Mouse (Mus musculus): ENCODE data around the gene Tcf12.
A peak's percentile ranks its signal among the peaks of the same experiment; 100 is the strongest.

The Tcf12 gene

GRCm38 (mm10) chr9:71982826-71983225 is 128.8 kb downstream of the Tcf12 start:
- DNase-seq (ENCODE audit: low read depth, low spot score): no peak

GRCm38 (mm10) chr9:71981071-71981470 is 130.6 kb downstream of the Tcf12 start:
- DNase-seq (ENCODE audit: low read depth, low spot score): no peak

GRCm38 (mm10) chr9:71980579-71980978 is 131.1 kb downstream of the Tcf12 start:
- DNase-seq (ENCODE audit: low read depth, low spot score): no peak

GRCm38 (mm10) chr9:71978886-71979285 is 132.8 kb downstream of the Tcf12 start:
- no peak for DNase-seq (ENCODE audit: low read depth, low spot score)

GRCm38 (mm10) chr9:71976034-71976433 is 135.6 kb downstream of the Tcf12 start:
- DNase-seq (ENCODE audit: low read depth, low spot score): peak; percentile 93

GRCm38 (mm10) chr9:71975141-71975540 is 136.5 kb downstream of the Tcf12 start:
- DNase-seq (ENCODE audit: low read depth, low spot score): no peak

GRCm38 (mm10) chr9:71974541-71974959 is 137.1 kb downstream of the Tcf12 start:
- DNase-seq (ENCODE audit: low read depth, low spot score): no peak

GRCm38 (mm10) chr9:71964039-71964438 is 147.6 kb downstream of the Tcf12 start:
- no peak for DNase-seq (ENCODE audit: low read depth, low spot score)

GRCm38 (mm10) chr9:71960026-71960396 is 151.7 kb downstream of the Tcf12 start:
- no peak for DNase-seq (ENCODE audit: low read depth, low spot score)

- no peak for DNase-seq (ENCODE audit: low read depth, low spot score)
Observed at GRCm38 (mm10) chr9:71959259-71960025, 152.2 kb downstream of the Tcf12 start.

GRCm38 (mm10) chr9:71953217-71953616 is 158.5 kb downstream of the Tcf12 start:
- no peak for DNase-seq (ENCODE audit: low read depth, low spot score)

GRCm38 (mm10) chr9:71952621-71953076 is 159.0 kb downstream of the Tcf12 start:
- peak; percentile 82 for DNase-seq (ENCODE audit: low read depth, low spot score)

- DNase-seq (ENCODE audit: low read depth, low spot score): peak; percentile 58
Observed at GRCm38 (mm10) chr9:71951926-71952325, 159.7 kb downstream of the Tcf12 start.

- peak; percentile 88 for DNase-seq (ENCODE audit: low read depth, low spot score)
Observed at GRCm38 (mm10) chr9:71951341-71951740, 160.3 kb downstream of the Tcf12 start.

GRCm38 (mm10) chr9:71944801-71945200 is 166.9 kb downstream of the Tcf12 start:
- no peak for DNase-seq (ENCODE audit: low read depth, low spot score)

- no peak for DNase-seq (ENCODE audit: low read depth, low spot score)
Observed at GRCm38 (mm10) chr9:71942424-71942823, 169.2 kb downstream of the Tcf12 start.

GRCm38 (mm10) chr9:71940016-71940415 is 171.7 kb downstream of the Tcf12 start:
- no peak for DNase-seq (ENCODE audit: low read depth, low spot score)

- no peak for DNase-seq (ENCODE audit: low read depth, low spot score)
Observed at GRCm38 (mm10) chr9:71936199-71936598, 175.5 kb downstream of the Tcf12 start.

GRCm38 (mm10) chr9:71934833-71935232 is 176.8 kb downstream of the Tcf12 start:
- DNase-seq (ENCODE audit: low read depth, low spot score): no peak

- no peak for DNase-seq (ENCODE audit: low read depth, low spot score)
Observed at GRCm38 (mm10) chr9:71931965-71932364, 179.7 kb downstream of the Tcf12 start.

GRCm38 (mm10) chr9:71931358-71931715 is 180.3 kb downstream of the Tcf12 start:
- DNase-seq (ENCODE audit: low read depth, low spot score): no peak

GRCm38 (mm10) chr9:71930431-71931357 is 181.0 kb downstream of the Tcf12 start:
- DNase-seq (ENCODE audit: low read depth, low spot score): no peak

- DNase-seq (ENCODE audit: low read depth, low spot score): no peak
Observed at GRCm38 (mm10) chr9:71916662-71916953, 195.1 kb downstream of the Tcf12 start.
